Mouse (Mus musculus): ENCODE results near the gene Zdhhc25.
A peak's percentile ranks its signal among the peaks of the same experiment; 100 is the strongest.

Zdhhc25 gene

DNA sequence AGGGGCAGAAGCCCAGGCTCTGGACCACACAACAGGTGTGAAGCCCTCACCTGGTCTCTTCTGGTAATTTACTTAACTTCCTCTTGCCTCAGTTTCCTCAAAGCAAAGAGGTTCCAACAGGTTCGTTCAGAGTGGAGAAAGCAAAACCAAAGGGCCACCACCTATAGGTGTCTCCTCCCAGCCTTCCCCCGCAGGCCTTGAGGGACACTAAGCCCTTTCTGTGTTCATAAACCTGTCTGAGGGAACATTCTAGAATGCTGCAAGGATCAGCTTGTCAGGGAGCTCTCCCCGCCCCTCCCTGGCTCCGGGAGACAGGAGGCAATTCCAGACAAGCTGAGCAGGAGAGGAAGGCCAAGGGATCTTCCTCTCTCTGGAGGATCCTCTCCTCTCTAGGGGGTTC lies at the start of gene Zdhhc25:
Gene Zdhhc25 (plus strand): TSS at position 301 of the 400 bp plus-strand sequence.
- no peak for DNase-seq (ENCODE audit: extremely low spot score)

DNA sequence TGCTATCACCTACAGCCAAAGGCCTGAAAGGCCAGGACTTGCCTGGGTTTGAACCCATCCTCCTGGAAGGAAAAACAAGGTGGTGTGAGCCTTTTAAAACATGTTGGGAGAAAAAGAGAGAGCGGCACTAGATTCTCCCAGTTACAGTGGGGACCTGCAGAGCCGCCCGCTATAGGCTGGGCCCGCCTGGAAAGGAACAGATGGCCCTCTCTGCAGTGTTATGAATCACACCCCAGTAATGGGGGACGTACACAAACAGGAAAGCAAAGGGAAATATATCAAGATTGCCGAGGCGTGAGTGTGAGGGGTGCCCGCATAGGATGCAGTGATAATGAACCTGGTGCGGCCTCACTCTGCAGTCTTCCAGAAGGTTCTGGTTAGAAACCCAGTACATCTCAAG lies 47.2 kb upstream of the Zdhhc25 start:
- no peak for DNase-seq (ENCODE audit: extremely low spot score)

DNA sequence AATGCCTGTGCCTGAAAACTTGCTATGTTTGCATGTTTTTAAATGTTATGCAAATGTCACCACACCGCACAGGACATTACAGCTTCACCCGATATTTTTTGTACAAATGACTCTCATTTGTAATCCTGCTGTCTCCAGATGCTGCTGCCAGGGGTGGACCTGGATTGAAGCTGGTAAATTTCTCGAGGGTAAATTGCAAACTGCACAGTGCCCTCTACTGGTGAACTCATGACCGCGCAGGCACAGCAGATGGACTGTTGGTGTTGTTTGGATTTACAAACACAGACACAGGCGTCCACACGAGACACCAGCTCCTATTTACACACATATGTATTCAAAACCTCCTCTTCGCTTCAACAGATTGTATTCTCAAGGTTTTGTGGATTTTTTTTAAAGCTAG lies 44.6 kb upstream of the Zdhhc25 start:
- DNase-seq (ENCODE audit: extremely low spot score) = peak; percentile 45

DNA sequence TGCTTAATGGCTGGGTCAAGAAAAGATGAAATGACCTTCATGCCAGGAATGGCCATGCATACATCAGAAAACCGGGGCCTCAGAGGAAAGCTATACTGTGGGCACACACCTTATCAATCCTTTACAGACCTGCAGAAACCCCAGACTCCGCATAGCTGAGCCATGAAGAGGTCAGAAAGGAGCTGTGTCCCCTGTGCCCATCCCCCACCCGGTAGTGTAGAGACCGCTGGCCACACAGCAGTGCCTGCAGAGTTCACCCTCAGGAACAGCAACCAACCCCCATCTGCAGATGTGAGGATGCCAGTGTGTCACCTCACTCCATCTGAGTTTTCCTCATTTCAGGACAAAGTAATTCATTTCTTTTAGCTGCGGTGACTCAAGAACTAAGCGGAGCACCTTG lies 39.5 kb upstream of the Zdhhc25 start:
- DNase-seq (ENCODE audit: extremely low spot score) = peak; percentile 17

DNA sequence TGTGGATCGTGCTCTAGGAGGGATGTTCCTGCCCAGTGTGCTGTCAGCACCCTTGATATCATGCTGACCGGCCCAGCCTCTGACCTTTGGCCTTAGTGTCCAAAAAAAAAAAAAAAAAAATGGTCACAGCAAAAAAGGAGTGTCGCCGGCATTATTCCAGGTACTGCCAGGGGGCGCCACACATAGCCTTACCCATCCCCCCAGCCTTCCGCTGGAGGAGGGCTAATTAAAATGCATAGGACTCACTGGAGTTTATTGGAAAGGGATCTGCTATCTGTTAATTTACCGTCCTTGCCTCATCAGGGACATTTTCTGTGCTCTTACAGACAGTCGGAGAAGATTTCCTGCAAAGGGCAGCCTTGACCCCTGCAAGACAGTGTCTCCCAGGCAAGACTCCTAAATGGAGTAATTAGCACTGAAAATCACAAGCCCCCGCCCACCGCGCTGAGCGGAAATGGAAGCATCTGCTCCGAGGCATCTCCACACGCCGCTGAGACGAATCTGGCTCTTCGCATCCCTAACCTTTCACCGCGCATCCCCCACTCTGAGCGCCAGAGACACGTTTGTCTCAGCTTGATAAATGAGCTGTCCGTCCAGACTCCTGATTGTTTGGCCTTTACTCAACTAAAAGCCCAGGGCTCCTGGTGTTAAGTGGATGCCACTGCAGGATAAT lies 38.9 kb upstream of the Zdhhc25 start:
- peak; percentile 57 for DNase-seq (ENCODE audit: extremely low spot score)

DNA sequence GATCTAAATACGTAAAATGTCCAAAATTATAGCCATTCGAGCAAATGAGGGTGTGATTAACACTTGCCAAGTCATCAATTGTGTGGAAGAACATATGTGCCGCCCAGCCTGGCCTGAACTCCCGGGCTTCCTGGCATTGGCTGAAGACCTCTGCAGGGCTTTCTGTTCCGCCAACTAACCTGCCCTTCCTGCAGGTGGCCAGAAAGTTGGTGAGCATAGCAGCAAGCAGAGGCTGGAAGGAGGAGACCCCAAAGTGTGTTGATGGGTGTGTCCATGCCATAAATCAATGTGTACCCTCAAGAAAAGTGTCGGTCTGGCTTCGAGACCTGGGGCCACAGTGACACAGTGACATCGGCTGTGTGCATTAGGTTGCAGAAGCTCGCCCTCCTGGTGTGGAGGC lies 34.8 kb upstream of the Zdhhc25 start:
- DNase-seq (ENCODE audit: extremely low spot score) = no peak

DNA sequence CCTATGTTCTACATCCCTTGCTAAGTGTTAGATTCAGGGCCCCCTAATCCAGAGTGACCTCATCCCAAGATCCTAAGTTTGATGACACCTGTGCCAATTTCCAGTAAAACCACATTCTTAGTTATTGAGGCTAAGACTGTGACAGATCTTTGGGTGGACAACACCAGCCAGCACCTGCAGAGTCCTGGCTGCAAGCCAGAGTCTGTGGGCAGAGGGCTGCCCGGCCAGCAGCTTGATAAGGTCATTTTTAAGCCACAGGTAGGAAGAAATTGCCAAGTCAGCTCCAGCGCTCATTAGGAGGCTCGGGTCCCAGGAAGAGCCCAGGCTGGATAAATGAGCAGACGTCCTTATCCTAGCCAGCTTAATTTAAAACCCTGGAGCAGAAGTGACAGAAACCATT lies 34.3 kb upstream of the Zdhhc25 start:
- no peak for DNase-seq (ENCODE audit: extremely low spot score)

DNA sequence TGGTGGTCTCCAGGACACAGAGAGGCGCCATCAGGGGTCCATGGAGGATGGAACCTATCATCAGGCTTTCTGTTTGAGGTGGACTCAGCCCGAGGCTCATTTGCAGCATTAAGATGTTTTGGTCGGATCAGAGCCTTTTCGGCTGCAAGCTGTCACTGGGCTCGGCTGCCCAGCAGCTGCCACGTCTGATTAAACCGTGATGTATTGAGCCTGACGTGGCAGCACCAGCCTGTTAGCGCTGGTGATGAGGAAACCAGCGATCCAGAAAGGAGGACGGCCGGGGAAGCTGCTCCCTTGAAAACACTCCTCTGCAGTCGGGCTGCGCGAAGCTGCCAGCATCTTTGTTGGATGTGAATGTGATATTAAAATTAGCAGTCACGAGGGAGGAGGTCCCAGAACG lies 29.4 kb upstream of the Zdhhc25 start:
- no peak for DNase-seq (ENCODE audit: extremely low spot score)

DNA sequence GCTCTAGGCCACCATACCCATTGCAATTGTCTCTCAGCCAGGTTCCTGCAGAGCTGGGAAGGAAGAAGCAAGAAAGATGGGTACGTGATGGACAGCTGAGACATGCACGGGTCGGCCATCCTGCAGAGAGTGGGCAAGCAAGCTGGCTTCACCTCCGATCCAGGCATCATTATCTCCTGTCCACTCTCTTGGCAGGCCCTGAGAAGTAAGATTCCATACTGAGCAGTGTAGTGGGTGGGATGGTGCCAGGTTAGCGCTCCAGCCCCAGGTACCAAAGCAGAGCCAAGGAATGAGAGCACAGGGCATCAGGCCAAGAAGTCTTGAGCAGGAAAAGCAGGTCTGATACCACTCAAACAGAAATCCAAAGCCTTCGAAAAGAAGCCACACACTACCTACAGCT lies 20.6 kb upstream of the Zdhhc25 start:
- DNase-seq (ENCODE audit: extremely low spot score) = no peak

DNA sequence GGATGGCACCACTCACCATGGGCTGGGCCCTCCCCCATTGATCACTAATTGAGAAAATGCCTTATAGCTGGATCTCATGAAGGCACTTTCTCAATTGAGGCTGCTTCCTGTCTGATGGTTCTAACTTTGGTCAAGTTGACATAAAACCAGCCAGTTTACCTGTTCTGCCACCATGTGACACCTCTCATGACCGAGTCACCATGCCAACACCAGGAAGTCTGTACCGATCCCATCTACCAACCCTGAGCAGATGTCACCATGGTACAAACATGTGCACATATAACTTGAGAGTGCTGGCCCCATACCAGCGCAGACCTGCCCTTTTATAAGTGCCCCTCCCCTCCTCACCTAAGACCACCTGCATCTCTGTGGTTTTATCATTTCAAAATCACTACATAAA lies 2.4 kb downstream of the Zdhhc25 start:
- no peak for DNase-seq (ENCODE audit: extremely low spot score)

DNA sequence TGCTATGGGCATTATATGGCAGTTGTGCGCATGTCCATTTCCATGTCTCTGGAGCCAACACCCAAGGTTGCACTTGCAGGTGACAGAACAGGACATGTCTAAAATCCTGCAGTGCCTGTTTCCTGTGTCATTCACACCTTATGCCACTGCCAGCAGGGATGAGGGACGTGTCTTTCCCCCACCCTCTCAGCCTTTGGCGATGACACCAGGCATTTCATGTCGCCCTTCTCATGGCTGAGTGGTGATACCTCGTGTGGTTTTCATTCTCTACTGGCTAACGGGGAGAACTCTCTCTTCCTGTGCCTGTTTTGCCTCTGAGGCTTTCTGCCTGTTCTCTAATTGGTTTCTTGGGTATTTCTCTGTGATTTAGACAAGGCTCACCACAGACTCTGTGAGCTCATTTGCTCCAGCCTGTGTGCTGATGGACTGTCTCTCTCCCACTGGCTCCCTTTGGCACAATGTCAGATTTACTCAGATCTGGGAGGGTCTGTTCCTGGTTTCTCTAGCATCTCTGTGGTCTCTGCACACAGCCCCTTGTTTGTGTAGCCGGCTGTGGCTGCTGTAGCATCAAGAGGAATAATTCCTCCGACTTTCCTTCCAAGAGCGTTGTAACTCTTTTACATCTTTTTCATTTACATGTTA lies 3.1 kb downstream of the Zdhhc25 start:
- DNase-seq (ENCODE audit: extremely low spot score) = no peak

DNA sequence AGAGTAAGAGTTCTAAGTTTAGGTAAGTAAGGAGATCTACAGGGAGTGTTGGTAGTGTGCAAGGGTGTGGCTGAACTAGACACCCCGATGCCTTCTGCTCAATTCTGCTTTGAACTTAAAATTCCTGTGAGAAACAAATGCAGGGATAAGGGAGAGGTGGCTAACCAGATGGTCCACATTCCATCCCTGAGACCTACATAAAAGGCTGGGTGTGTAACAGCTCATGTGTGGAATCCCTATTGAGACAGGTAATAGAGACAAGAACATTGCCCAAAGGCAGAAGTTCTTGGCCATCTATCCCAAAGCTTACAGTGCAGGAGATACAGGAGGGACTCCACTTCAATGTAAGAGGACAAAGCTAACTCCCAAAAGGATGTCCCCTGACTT lies 3.6 kb downstream of the Zdhhc25 start:
- DNase-seq (ENCODE audit: extremely low spot score) = no peak

DNA sequence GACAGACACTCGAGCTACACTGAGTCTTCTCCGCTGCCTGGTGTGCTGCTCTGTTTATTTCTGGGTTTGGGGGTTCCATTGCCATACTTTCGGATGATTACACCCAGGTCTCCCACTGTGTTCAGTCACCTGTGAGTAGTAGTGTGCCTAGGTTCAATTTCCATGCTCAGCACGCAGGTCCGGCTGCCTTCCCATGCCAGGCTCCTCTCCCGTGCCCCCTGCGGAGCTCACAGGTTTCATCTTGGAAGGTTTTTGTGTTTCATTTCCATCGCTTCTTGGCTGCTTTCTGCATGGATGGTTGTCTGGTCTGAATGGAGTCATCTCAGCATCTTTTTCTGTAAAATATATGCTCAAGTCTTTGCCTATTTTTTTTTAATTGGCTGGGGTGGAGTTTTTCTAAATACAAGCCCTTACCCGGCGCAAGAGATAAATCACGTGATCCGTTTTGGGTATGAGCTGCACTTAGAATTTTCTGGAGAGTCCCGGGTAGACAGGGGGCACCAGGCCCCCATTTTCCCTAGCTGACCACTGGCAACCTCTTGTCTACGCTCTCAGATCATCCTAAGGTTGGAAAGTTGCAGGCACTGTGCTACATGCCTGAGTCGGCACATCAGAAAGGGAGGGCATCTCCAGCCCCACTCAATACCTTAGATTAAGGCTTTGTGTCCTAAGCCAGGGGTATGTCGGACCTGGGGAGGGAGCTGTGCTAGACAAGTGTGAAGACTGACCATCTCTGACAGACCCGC lies 4.7 kb downstream of the Zdhhc25 start:
- no peak for DNase-seq (ENCODE audit: extremely low spot score)

DNA sequence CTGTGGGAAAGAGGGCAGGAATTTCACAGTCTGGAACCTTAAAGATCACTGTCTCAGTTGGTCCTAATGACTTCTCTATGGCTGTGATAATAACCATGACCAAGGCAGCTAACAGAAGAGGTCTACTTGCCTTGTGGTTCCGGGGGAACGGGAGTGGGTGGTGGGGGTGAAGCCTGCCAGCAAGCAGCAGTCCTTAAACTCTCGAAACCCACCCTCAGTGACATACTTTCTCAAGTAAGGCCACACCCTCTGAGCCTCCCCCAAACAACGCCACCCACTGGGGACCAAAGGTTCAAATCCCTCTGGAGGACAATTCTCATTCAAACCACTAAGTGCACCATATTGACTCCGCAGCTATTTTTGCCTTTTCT lies 5.3 kb downstream of the Zdhhc25 start:
- DNase-seq (ENCODE audit: extremely low spot score) = no peak

DNA sequence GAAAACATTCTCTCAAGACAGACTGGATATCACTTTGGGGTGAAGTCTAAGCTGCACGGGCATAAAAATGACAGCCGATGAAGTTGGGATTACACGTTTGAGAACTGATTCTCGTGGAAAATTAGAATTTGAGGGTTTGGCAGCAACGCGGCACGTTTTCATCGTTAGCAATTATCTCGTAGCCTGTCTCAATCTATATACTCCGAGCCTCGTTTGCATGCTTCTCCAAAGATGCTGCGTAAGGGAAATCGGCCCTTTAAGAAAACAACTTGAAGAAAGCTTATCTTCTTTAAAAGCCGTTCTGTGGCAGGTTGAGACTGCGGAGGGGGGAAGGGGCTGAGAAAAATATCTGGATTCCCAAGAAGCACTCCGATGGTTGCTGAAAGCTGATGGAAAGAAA lies 17.0 kb downstream of the Zdhhc25 start:
- no peak for DNase-seq (ENCODE audit: extremely low spot score)

DNA sequence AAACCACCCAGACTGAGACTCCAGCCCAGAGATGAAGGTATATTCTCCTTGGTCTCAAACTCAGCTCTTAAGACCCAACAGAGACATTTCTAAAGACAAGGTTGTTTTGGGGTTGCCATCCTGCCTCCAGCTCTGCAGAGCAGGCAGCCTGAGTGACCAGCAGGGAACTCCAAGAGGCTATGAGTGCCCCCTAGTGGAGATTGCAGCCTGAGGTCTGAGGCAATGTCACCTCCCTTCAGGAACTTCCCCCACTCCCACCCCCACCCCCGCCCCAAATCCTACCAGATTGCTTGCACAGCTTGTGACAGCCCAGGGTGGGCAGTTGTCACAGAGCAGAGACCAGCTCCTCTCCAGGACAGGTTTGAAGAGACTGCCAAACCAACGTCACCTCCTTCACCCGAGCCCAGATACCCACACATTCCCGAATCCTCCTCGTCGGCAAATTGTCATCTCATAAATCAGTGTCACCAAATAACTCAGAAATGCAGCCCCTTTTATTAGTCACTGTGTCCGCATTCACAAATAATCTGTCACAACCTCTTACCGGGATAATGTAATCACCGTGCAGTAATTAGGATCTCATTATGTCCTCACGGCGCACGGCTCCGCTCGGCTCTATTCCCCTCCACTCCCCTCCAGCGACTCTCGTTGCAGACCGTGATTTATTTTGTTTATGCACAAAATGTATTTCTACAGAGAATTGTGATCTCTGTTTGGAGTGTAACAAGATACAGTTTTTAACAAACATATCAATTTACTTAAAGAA lies 18.1 kb downstream of the Zdhhc25 start:
- peak; percentile 56 for DNase-seq (ENCODE audit: extremely low spot score)

DNA sequence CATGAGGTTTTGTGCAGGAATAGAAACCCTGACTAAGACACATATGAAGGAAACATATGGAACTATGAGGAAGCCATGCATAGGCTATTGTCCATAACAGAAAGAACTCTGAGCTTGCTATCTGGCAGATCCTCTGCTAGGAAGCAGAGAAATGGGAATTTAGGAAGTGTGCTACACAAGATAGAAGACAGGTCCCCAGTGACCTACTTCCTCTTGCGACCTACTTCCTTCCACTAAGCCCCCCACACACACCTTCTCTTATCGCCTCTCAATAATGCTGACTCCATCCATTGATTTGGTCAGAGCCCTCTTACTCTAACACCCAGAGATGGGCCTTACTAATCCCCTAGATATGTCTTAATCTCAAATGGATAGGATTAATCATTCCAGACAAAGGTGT lies 19.9 kb downstream of the Zdhhc25 start:
- DNase-seq (ENCODE audit: extremely low spot score) = no peak

DNA sequence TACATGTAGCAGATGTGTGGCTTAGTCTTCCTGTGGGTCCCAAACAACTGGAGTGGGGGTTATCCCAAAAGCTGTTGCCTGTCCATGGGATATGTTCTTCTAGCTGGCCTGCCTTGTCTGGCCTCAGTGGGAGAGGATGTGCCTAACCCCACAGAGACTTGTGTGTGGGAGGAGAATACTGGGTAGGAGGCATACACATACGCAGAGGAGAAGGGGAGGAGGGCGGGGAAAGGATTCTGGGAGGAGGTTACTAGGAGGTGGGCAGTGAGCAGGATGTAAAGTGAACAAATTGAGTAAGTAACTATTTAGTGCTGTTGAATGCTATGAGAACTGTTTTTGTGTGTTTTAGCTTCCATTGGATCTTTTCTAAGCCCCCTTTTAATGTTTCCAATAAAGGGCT lies 23.8 kb downstream of the Zdhhc25 start:
- no peak for DNase-seq (ENCODE audit: extremely low spot score)

DNA sequence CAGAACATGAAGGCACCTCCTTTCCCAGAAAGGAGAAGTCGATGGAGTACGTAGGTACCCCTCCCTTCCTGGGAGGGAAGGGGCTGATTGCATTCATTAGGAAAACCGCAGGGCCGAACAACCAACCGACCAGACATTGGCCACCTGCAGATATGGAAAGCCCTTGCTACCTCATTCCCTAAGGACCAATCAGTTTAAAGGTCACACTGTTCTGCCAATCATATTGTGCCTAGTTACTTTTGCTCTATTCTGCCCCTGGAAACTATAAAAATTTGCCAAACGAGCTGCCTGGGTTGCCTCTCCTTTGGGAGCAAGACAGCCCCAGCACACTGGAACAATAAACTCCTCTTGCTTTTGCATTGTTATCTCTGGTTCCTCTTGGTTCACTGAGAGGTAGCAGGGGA lies 24.8 kb downstream of the Zdhhc25 start:
- DNase-seq (ENCODE audit: extremely low spot score) = no peak

DNA sequence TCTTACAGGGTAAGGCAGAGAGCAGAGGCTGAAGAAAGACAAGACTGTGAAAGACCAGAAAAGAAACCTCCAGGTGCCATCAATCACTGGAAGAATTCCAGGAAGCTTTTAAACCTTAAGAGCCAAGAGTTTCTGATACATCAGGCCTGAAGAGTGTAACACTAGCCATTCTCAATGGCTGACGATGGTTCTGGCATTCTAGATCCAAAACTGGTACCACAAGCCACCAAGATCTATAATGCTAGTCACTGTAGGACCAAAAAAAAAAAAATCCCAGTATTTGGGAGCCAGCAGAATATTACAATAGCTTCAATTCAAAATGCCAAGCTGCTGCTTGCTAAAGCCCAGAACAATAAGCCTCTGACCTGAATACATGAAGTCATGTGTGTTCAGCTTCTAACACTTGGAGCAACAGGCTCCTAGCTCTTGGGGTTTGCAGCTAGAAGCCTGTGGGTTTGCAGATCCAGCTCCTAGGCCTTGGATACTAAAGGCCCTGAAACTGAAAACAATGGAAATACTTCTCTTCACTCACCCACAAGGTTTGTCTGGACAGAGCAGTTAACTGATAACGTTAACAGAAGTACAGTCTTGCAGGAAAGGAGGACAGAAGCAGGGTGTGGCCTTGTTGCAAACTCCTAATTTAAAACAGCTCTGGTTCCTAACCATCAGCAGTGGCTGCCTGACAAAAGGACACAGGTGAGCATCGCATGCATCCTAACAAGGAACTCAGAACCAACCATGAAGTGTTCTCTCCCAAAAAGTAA lies 25.4 kb downstream of the Zdhhc25 start:
- DNase-seq (ENCODE audit: extremely low spot score) = no peak

DNA sequence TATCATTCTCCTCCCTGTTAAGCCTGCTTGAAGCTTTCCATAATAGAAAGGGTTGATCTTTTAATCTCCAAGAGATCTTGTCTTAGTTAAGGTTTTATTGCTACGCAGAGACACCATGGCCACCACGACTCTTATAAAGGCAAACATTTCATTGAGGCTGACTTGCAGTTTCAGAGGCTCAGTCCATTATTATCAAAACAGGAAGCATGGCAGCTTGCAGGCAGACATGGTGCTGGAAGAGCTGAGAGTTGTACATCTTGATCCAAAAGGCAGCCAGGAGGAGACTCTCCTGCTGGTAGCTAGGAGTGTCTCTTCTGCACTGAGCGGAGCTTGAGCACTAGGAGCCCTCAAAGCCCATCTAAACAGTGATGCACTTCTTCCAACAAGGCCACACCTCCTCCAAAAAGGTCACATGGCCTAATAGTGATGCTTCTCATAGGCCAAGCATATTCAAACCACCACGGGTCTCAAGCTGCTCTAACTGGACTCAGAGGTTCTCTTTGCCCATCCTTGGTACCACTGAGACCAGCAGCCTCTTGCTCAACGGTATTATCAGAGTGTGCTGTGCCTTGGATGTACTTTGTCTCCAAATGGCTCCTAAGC lies 26.9 kb downstream of the Zdhhc25 start:
- no peak for DNase-seq (ENCODE audit: extremely low spot score)

All from embryo, embryonic 9.5 days (tissue).